Mouse (Mus musculus) ovary, postnatal 14 days (tissue): ENCODE results near the gene Srbd1.
A peak's percentile ranks its signal among the peaks of the same experiment; 100 is the strongest.

Source experiments
- DNase-seq: peaks from one replicate; pipeline ENCODE4 v3.0.0; 2022; ENCODE audit warnings: low spot score

The Srbd1 gene

GRCm38 (mm10) chr17:85985131-85985530, 159.8 kb downstream of the Srbd1 start:
- DNase-seq: no peak

- DNase-seq: no peak
These were observed 162.7 kb downstream of the Srbd1 start for GRCm38 (mm10) chr17:85982271-85982670.

- no peak for DNase-seq
These were observed 163.1 kb downstream of the Srbd1 start for GRCm38 (mm10) chr17:85981869-85982268.

GRCm38 (mm10) chr17:85978876-85979275, 166.1 kb downstream of the Srbd1 start:
- DNase-seq: no peak

- no peak for DNase-seq
These were observed 169.9 kb downstream of the Srbd1 start for GRCm38 (mm10) chr17:85975077-85975476.

- no peak for DNase-seq
These were observed 170.4 kb downstream of the Srbd1 start for GRCm38 (mm10) chr17:85974591-85974990.

- no peak for DNase-seq
These were observed 173.9 kb downstream of the Srbd1 start for GRCm38 (mm10) chr17:85971120-85971519.

- no peak for DNase-seq
These were observed 183.3 kb downstream of the Srbd1 start for GRCm38 (mm10) chr17:85961653-85962052.

GRCm38 (mm10) chr17:85951771-85952170, 193.2 kb downstream of the Srbd1 start:
- no peak for DNase-seq

GRCm38 (mm10) chr17:85949919-85950505, 195.0 kb downstream of the Srbd1 start:
- DNase-seq: no peak

- peak; percentile 23 for DNase-seq
These were observed 195.8 kb downstream of the Srbd1 start for GRCm38 (mm10) chr17:85948911-85949909.

- no peak for DNase-seq
These were observed 200.2 kb downstream of the Srbd1 start for GRCm38 (mm10) chr17:85944726-85945125.

GRCm38 (mm10) chr17:85943994-85944640, 200.9 kb downstream of the Srbd1 start:
- no peak for DNase-seq

GRCm38 (mm10) chr17:85943551-85943981, 201.4 kb downstream of the Srbd1 start:
- no peak for DNase-seq

- no peak for DNase-seq
These were observed 201.9 kb downstream of the Srbd1 start for GRCm38 (mm10) chr17:85943071-85943470.

- no peak for DNase-seq
These were observed 202.9 kb downstream of the Srbd1 start for GRCm38 (mm10) chr17:85942123-85942522.

GRCm38 (mm10) chr17:85941141-85941738, 203.7 kb downstream of the Srbd1 start:
- DNase-seq: no peak

GRCm38 (mm10) chr17:85937131-85937530, 207.8 kb downstream of the Srbd1 start:
- no peak for DNase-seq

GRCm38 (mm10) chr17:85935268-85935667, 209.7 kb downstream of the Srbd1 start:
- no peak for DNase-seq
